Mouse (Mus musculus) erythroblast, adult 5-6 weeks (primary cell): ENCODE data around the gene Fyn. TPM values are rescaled to one million over a fixed set of nuclear protein-coding genes. Genes with fewer than 3 reads are reported as not detected.

ENCODE experiments used
- ATAC-seq: replicated peaks from 2 replicates; pipeline ENCODE4 v1.8.0; 2016; ENCODE audit warnings: moderate number of reproducible peaks, mild to moderate bottlenecking, moderate TSS enrichment, inconsistent platforms; ENCODE audit not compliant: poor library complexity, low FRiP score, severe bottlenecking
- total RNA-seq, 2 experiments: library from RNA; stranded (forward) in 1 of 2; stranded (reverse) in 1 of 2; fragments of 150-400 nt in 1 of 2; fragments of 200-764, 138-1000 nt in 1 of 2; gene quantifications; 2 replicates each; pipeline versions ENCODE4 v1.2.3 to v1.2.4; 2015 to 2017; ENCODE audit warnings: low replicate concordance in 2 of 2

Gene Fyn
- total RNA-seq, 2 experiments from 2014 or later = 3.7 to 5.7 TPM

GRCm38 (mm10) chr10:39464383-39464782, 95.7 kb downstream of the Fyn start:
- ATAC-seq = no peak

GRCm38 (mm10) chr10:39467317-39467716, 98.7 kb downstream of the Fyn start:
- ATAC-seq = no peak

- ATAC-seq = no peak
Observed at GRCm38 (mm10) chr10:39467821-39468220, 99.2 kb downstream of the Fyn start.

- no peak for ATAC-seq
Observed at GRCm38 (mm10) chr10:39468576-39468975, 99.9 kb downstream of the Fyn start.

- no peak for ATAC-seq
Observed at GRCm38 (mm10) chr10:39469341-39469740, 100.7 kb downstream of the Fyn start.

- ATAC-seq = no peak
Observed at GRCm38 (mm10) chr10:39470321-39470720, 101.7 kb downstream of the Fyn start.

GRCm38 (mm10) chr10:39471040-39471713, 102.5 kb downstream of the Fyn start:
- no peak for ATAC-seq

GRCm38 (mm10) chr10:39471714-39472531, 103.3 kb downstream of the Fyn start:
- no peak for ATAC-seq

- ATAC-seq = no peak
Observed at GRCm38 (mm10) chr10:39472923-39473322, 104.3 kb downstream of the Fyn start.

GRCm38 (mm10) chr10:39479361-39479760, 110.7 kb downstream of the Fyn start:
- no peak for ATAC-seq

GRCm38 (mm10) chr10:39484382-39484826, 115.7 kb downstream of the Fyn start:
- no peak for ATAC-seq

- no peak for ATAC-seq
Observed at GRCm38 (mm10) chr10:39484892-39485291, 116.2 kb downstream of the Fyn start.

GRCm38 (mm10) chr10:39485939-39486338, 117.3 kb downstream of the Fyn start:
- ATAC-seq = no peak

- no peak for ATAC-seq
Observed at GRCm38 (mm10) chr10:39486501-39487450, 118.1 kb downstream of the Fyn start.

- no peak for ATAC-seq
Observed at GRCm38 (mm10) chr10:39487740-39488415, 119.2 kb downstream of the Fyn start.

- no peak for ATAC-seq
Observed at GRCm38 (mm10) chr10:39488542-39488941, 119.9 kb downstream of the Fyn start.

GRCm38 (mm10) chr10:39488956-39489355, 120.3 kb downstream of the Fyn start:
- ATAC-seq = no peak

GRCm38 (mm10) chr10:39490349-39491121, 121.9 kb downstream of the Fyn start:
- no peak for ATAC-seq

GRCm38 (mm10) chr10:39492146-39492545, 123.5 kb downstream of the Fyn start:
- no peak for ATAC-seq
